Mouse (Mus musculus) common myeloid progenitor, adult 5-6 weeks (primary cell): ENCODE measurements around the gene Gdpd3. TPM values are rescaled to one million over a fixed set of nuclear protein-coding genes. Genes with fewer than 3 reads are reported as not detected.
"Not testable (repeated sequence)": the region's sequence is repeated elsewhere in the genome, so short reads cannot be mapped to it uniquely, and the experiment has no call there.

Experiments
- ATAC-seq: replicated peaks from 2 replicates; pipeline ENCODE4 v1.8.0; 2016; ENCODE audit warnings: low read depth, mild to moderate bottlenecking, moderate TSS enrichment, inconsistent platforms; ENCODE audit not compliant: poor library complexity, severe bottlenecking
- total RNA-seq: library from RNA; stranded (forward); fragments of 200-1000, 187-1606 nt; gene quantifications from 2 replicates; pipeline ENCODE4 v1.2.3, GENCODE M21; 2017

Gene Gdpd3
- total RNA-seq, result 2.3 and 5.1 TPM in 2 replicates

DNA sequence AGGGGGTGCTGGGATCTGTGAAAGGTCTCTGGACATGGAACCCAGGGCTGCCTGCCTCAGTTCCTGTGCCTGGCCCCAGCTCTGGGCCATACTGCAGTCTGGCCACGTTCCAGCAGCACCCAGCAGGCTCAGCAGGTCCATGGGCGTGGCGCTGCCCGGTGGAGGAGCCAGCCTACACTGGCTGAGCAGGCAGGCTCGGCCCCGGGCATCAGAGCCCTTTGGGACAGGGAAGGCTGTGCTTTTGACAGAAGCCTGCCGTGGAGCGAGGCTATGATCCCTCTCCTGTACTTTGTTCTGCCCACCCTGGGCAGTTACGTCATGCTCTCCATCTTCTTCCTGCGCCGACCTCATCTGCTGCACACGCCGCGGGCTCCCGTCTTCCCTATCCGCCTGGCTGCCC lies at the start of gene Gdpd3:
Gene Gdpd3 (plus strand): TSS at position 134 of the 400 bp plus-strand sequence.
- no peak for ATAC-seq

DNA sequence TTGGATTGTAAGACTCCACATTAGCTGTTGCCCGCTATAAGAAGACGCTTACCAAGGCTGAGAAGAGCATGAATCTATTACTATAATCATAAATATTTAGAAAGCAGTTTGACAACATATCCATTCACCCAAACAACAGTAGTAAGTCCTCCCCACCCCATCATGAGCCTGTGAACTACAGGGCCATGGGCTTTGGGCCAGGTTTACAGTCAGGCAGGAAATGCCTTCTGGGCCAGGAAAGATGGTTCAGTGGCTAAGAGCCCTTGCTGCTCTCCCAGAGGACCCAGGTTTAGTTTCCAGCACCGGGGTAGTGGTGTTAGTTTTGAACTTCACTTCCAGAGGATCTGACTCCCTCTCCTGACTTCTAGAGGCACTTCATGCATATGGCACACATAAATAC lies 48.6 kb upstream of the Gdpd3 start:
- ATAC-seq, result no peak

DNA sequence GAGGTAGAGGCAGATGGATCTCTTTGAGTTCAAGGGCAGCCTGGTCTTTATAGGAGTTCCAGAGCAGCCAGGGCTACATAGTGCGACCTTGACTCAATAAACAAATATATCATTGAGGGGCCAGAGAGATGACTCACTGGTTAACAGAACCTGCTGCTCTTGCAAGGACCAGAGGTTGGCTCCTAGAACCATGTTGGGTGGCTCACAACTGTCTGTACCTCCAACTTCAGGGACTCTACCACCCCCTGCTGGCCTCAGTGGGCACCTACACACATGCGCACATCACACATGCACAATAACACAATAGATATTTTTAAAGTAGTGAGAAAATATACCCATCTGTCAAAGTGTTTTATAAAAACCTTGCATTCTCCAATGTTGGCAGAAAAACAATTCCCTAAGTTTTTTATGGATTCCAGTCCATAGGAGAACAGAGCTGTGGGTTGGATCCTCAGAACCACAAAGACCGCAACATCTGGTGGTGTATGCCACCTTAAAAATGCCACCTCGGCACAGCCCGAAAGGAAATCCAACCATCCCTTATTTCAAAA lies 47.3 kb upstream of the Gdpd3 start:
- ATAC-seq, result peak; percentile 36; the same call in 1 of the 2 replicates

DNA sequence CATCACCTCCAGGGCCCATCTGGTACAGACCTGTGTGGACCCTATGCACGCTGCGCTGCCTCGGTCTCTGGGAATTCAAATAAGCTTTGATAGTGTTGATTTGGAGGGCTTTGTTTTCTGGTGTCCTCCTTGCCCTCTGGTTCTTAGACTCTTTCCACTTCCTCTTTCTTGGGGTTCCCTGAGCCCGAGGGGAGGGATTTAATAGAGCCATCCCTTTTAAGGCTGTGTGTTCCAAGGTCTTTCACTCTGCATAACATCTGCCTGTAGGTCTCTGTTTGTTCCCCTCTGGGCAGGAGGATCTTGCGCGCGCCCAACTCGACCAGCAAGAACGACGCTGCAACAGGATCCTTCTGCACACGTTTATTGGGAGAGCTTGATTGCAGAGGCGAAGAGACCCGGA lies 44.5 kb upstream of the Gdpd3 start:
- peak; percentile 77 for ATAC-seq

DNA sequence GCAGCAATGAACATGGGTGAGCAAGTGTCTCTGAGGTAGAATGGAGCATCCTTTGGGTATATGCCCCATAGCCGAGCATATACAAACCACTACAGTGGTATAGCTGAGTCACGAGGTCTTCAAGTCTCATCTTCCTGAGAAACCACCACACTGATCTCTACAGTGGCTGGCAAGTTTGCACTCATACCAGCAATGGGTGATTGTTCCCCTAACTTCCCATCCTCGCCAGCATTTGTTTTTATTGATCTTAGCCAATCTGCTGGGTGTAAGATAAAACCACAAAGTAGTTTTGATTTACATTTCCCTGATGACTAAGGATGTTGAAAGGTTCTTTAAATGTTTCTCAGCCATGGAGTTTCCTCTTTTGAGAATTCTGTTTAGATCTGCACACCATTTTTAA lies 41.1 kb upstream of the Gdpd3 start:
- ATAC-seq, result peak; percentile 72

DNA sequence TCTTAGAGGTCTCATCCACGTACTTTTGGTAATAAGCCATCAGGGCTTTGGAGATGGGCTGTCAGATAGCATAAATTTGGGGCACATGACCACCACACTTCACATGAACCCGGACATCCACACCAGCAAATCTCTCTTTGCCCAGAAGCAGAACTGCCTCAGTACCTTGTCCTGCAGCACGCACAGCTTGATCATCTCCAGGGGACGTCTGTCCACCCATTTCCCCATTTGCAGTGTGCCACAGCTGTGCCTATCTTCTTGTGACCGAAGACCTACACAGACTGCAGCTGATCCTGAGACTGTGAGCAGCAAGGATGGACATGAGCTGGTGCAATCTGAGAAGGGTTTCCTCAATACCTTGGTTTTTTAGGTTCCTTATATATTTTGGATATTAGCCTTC lies 40.5 kb upstream of the Gdpd3 start:
- peak; percentile 55; the same call in 1 of the 2 replicates for ATAC-seq

DNA sequence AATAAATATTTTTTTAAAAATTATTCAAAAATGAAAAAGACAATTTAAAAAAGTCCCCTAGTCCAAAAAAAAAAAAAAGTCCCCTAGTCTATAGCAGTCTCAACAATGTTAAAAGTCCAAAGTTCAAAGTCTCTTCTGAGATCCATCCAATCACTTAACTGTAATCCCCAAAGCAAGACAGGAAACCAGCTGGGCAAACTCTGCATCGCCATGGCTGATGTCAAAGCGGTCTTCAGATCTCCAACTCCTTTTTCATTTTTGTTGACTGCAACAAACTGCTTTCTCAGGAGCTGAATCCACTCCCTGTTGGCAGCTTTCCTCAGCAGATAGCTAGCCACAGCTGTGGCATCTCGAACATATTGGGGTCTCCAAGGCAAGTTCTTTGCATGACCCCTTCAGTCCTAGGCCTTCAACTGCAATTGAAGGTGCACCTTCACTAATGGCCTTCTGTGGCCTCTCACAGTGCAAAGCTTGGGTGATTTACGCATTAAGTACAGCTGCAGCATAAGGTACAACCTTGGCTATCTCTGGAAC lies 35.8 kb upstream of the Gdpd3 start:
- ATAC-seq, result not testable (repeated sequence)

DNA sequence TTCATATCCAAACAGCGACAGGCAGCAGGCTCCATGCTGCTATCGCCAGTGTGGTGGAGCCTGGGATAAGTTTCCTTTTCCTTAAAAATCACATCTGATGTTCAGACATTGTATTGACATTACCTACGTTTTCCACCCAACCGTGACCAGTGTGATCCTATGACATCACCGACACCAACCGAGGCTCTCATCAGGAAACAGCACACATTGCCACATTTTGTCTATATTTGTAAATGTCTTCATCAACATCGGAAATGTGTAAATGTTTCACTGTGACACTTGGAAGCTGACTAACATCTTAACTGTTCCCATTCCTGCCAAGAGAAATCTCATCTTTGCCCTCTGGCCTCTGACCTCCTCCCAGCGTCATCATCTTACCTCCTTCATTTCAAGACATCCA lies 30.0 kb upstream of the Gdpd3 start:
- no peak for ATAC-seq

DNA sequence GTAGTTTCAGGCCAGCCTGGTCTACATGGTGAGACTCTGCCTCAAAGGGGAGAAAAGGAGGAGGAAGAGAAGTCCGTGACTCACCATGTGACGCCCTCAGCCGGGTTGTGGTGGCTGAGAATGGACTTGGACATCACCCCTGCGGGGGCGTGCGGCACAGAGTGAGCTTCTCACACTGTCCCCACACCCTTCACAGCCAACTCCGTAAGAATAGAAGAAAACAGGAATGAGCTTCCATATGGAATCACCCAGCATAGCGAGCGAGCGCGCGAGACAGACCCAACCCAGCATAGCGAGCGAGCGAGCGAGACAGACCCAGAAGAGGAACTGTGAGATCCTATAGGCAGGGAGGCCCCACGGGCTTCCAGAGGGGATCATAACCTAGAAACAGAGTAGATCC lies 26.6 kb upstream of the Gdpd3 start:
- ATAC-seq, result no peak

DNA sequence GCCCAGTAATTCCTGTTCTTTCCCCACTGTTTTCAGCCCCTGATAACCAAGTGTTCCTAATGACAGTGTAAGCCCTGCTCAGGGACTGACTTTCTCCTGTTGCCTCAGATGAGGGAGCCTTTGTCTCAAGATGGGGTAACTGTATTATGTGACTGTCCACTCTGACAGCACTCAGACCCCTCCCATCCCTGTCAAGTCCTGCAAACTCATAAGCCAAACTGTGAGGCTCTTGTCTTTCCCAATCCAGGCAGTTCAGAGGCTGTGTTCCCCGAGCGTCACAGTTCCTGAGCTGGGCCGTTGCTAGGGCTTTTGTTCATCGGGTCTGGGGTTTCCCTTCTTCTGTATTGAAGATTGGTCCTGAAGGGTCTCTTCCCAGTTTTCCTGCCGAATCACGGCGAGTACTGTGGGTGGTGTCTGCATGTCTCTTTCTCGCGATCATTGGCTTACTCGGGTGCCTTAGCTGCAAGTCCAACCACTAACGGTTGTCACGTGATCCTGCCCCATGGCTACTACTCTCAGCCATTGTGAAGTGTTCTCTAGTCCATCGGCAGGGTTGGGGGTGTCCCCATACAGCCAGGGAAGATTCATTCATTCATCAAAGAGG lies 25.9 kb upstream of the Gdpd3 start:
- ATAC-seq, result no peak

DNA sequence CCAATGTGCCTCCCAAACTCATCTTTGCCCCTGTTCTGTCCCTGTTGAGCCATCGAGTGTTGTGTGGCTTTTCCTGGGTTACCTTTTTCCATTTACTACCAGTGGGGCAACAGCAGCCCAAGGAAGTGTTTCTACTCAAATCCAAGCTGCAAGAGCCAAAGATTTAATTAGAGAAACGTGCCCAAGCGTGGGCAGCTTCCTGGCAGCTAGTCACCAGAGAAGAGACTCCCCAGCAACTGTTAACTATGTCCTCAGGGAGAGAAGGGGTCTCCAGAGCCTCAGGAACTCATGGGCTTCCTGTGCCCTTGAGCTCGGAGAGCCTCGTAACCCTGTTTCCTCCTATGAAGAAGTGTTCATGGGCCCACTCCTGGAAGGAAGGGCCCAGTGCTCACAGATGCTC lies 25.2 kb upstream of the Gdpd3 start:
- ATAC-seq, result no peak

DNA sequence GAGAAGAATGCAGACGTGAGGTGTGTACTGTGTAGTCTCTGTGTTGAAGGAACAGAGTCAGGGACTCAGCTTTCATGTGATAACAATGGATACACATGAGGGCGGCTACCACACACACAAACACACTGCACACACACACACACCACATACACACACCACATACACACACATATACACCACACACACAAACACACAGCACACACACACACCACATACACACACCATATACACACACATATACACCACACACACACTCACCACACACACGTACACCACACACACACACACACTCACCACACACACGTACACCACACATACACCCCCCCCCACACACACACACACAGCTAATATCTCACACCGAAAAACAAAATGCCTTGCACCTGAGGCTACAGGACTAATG lies 24.7 kb upstream of the Gdpd3 start:
- no peak for ATAC-seq

DNA sequence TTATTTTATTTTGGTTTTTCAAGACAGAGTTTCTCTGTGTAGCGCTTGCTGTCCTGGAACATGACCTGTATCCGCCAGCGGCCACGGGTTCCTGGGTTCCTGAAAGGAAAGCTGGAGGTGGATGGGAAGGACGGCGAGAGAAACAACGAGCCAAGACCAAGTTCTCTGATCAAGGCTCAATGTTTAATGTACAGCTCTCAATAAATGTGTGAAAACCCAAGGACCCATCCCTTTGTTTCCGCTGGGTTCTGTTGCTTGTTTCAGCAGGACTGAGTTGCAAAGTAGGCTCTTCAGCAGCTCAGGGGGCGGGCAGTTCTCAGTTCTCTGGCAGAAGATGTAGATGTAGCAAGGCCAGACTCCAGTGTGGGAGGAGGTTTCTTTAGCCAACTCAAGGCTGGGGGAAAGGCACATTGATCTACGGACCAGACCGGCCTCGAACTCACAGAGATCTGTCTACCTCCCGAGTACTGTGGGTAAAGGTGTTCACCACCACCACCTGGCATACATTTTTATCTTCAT lies 24.1 kb upstream of the Gdpd3 start:
- no peak for ATAC-seq

DNA sequence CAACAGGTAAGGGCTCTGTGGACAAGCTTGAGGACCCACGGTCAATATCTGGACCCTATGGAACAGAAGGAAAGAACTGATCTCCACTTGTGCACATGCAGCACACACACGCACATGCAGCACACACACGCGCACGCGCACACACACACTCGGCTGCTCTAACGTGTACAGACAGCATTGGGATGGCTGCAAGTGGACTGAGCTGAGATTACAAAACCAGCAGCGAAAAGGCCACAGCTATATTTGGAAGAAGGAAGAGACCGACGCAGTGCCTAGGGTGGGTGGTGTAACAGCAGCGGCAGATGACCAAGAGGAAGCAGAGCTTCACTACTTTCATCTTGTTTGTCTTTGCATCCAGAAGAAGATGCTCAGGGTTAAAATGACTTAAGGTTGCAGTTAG lies 20.1 kb upstream of the Gdpd3 start:
- ATAC-seq, result peak; percentile 75

DNA sequence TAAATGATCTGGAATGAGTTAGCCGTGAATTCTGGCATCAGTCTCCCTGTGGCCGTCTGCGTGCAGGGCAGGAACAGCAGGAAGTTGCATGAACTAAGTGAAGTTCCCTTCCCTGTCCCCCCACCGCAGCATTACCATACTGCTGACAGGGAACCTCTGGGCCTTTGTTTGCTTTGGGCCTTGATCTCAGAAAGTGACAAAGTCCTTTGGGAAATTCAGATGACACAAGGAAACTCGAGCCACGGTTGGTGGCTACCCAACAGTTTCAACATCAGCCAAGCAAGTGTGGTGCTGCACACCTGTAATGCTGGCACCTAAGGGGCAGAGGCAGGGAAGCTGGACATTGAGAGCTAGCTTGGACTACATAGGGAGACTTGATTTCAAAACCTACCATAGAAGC lies 19.3 kb upstream of the Gdpd3 start:
- ATAC-seq, result peak; percentile 81

DNA sequence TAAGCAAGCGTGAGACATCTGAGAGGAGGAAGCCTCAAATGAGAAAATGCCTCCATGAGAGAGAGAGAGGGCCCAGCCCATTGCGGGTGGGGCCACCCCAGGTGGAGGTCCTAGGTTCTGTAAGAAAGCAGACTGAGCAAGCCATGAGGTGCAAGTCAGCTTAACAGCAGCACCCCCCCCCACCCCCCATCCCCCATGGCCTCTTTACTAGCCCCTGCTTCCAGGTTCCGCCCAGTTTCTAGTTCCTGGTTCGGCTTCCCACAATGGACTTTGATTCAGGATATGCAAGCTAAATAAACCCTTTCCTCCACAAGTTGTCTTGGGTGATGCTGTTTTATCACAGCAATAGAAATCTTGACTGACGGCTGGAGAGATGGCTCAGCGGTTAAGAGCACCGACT lies 17.3 kb upstream of the Gdpd3 start:
- ATAC-seq, result no peak

DNA sequence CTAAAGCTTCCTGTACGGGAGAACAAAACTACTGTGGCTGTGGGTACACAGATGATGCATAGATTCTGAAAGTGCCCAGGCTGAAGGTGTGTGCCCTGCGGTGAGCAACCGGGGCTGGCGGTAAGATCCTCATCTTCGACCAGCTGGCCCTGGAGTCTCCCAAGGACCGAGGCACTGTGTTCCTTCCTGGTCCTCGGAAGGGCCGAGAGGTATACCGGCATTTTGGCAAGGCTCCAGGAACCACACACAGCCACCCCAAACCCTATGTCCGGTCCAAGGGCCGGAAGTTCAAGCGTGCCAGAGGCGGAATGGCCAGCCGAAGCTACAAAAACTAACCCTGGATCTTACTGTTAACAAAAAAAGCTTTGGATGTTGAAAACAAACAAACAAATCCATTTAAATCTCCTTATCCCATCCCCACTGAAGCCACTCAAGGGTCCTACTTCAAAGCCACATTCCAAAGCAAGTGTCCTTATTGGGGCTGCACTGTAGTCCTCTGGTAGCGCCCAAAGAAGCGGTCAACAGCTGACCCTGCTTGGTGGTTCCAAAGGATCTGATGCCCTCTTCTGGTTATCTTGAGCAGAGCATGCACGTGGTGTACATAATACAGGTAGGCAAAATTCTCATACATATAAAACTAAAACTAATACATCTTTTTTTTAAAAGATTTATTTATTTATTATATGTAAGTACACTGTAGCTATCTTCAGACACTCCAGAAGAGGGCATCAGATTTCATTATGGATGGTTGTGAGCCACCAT lies 16.4 kb upstream of the Gdpd3 start:
- ATAC-seq, result no peak

DNA sequence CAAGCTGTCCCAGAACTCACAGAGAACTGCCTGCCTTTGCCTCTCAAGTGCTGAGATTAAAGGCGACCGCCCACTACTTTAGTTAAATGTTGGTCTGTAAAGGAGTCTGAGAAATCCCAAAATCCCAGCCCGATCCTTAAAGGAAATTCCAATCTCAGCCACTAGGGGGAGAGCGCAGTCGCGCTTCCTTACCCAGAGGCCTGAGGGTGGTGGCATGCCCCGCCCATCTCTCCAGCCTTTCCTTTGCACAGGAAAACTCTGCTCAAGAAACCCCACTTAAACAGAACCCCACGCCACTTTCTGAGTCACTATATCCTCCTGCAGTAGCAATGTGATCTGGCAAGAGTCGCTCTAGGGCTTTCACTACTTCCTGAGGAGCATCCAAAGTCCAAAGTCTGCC lies 11.3 kb upstream of the Gdpd3 start:
- peak; percentile 76 for ATAC-seq

DNA sequence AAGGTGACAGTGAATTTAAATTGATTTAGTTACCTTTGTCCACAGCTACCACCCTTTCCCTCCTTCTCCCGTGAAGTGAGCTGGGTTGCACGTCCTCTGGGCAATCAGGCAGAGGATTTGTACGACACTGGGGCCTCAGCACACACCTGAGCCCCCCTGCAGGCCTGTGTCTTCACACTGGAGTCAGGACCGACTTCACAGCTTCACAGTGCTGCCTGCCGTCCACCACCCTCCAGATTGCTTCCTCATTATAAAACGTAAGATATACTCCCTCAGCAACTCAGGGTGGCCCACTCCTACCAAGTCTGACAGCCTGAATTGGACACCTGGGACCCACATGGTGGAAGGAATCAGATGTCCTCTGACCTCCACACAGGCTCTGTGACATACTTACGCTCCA lies 7.6 kb upstream of the Gdpd3 start:
- ATAC-seq, result no peak

DNA sequence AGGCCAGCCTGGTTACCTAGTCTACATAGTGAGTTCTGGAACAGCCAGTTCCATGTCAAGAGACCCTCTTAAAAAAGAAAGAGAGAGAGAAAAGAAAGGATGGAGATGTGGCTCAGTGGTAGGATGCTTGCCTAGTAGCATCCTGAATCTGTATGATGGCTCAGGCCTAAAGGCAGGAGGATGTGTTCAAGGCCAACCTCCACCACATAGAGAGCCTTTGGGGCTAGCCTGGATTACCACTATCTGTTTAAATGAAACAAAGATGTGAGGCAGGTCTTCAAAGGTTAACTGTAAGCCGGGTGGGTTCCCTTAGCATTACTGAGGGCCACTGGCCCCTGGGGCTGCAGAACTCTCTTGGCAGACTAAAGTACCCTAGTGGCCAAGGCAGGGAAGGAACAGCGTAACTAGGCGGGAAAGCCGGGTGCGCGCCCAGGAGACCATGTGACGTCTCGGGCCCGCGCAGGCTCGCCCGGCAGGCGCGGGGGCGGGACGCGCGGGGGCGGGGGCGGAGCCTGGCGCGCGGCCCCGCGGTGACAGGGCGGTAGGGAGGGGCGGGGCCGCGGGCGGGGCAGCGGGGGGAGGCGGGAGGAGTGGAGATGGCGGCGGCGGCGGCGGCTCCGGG lies 7.0 kb upstream of the Gdpd3 start, which contains the start of gene Mapk3:
Gene Mapk3 (plus strand): TSS at position 552 of the 622 bp plus-strand sequence.
- ATAC-seq, result peak; percentile 89
